Mouse (Mus musculus) mature B cell (primary cell): ENCODE data around the gene Synj2.
"Not testable (repeated sequence)": the region's sequence is repeated elsewhere in the genome, so short reads cannot be mapped to it uniquely, and the experiment has no call there.

Experiments used
- in situ Hi-C: fragments of 300-500 bp; cut with MboI; formaldehyde crosslinking; loops from 2 replicates; pipeline ENCODE4 v1.14.3; 2019

The Synj2 gene

GRCm38 (mm10) chr17:5999039-5999543 lies 58.0 kb downstream of the Synj2 start:
- in situ Hi-C loops: no loop called here

- in situ Hi-C loops: no loop called here
These were observed 59.8 kb downstream of the Synj2 start for GRCm38 (mm10) chr17:6000864-6001319.

- in situ Hi-C loops: no loop called here
These were observed 60.3 kb downstream of the Synj2 start for GRCm38 (mm10) chr17:6001389-6001788.

DNA sequence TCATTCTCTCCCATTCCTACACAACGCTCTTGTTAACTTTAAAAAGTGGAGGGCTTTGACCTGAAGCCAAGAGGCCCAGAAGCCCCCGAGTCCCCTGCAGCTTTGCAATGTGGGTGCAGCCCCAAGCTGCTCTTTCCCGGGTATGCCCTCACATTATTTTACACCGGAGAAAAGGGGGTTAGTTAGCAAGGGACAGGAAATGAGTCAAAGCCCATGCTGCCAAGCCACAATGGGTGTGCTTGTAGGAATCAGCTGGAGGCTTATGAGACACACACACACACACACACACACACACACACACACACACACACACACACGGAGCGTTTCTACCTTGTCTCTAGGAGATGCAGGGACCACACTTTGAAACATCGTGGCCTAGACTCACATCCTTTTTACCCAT lies 60.8 kb downstream of the Synj2 start:
- in situ Hi-C loops: no loop called here

- in situ Hi-C loops: no loop called here
These were observed 61.5 kb downstream of the Synj2 start for GRCm38 (mm10) chr17:6002563-6002962.

GRCm38 (mm10) chr17:6003661-6004060 lies 62.6 kb downstream of the Synj2 start:
- in situ Hi-C loops: no loop called here

- in situ Hi-C loops: no loop called here
These were observed 64.2 kb downstream of the Synj2 start for GRCm38 (mm10) chr17:6005246-6005637.

DNA sequence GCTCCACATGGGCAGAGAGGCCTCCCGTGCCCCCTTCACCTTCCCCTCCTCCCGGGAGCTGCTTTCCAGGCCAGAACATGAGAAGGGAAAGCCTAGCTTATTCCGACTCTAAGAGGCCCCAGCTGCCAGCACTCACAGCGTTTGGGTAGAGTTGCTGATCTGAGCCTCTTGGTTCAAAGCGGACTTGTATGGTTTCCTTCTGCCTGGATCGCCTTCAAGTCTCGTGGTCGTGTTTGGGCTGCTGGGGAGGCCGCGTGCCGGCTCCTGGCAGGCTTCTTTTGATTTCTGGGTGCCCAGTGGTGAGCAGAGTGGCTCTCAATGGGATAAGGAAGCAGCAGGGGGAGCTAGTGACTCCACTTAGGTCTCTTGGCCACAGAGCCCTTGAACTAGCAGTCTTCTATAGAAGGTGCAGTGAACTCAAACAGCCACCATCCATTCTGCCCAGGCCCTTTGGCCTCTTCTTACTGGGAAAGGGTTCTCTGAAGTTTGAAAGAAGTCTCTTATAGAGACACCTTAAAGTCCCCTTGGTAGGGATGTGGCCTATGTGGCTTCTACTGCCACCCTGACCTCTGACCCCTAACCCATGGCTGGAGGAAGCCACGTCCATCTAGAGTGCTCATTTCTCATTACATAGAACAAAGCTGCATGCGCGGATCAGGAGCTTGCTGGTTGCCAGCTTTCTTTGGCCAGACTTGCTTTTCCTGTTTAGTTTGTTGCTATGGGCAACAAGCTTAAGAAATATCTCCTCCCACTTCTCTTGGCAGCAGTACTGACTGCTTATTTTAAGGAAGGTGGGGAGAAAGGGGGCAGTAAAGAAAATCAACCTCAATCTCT lies 64.8 kb downstream of the Synj2 start:
- in situ Hi-C loops: no loop called here

GRCm38 (mm10) chr17:6007101-6007780 lies 66.2 kb downstream of the Synj2 start:
- in situ Hi-C loops: no loop called here

DNA sequence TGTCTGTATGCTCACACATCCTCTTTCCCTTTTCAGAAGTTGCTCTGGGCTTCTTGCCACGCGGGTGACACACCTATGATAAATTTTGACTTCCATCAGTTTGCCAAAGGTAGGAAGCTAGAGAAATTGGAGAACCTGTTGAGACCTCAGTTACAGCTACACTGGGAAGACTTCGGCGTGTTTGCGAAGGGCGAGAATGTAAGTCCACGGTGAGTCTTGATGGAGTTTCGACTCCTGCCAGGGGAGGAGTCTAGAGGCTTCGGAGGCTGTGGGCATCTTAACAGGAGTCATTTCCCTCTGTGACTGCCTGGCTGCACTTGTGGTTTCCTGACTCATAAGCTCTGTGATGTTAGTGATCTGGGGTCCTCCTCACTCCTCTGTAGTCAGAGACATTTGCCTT lies 66.8 kb downstream of the Synj2 start:
- in situ Hi-C loops: no loop called here

GRCm38 (mm10) chr17:6008590-6008989 lies 67.5 kb downstream of the Synj2 start:
- in situ Hi-C loops: no loop called here

DNA sequence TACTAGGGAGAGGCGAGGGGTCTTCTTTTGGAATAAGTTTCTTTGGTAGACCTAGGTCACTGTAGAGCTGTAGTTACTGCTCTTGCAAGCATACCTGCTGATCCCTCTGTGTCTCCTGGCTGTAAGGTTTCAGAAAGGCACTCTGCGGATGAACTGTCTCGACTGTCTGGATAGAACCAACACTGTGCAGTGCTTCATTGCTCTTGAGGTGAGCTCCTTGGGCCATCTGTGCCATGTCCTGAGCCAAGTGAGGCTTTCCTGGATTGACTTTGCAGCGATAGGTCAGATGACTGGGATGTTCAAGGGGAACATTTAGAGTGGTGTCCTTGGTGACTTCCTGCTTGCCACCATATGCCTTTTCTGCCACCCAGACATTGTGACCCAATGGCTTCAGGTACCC lies 68.5 kb downstream of the Synj2 start:
- in situ Hi-C loops: no loop called here

- in situ Hi-C loops: no loop called here
These were observed 72.0 kb downstream of the Synj2 start for GRCm38 (mm10) chr17:6013079-6013478.

DNA sequence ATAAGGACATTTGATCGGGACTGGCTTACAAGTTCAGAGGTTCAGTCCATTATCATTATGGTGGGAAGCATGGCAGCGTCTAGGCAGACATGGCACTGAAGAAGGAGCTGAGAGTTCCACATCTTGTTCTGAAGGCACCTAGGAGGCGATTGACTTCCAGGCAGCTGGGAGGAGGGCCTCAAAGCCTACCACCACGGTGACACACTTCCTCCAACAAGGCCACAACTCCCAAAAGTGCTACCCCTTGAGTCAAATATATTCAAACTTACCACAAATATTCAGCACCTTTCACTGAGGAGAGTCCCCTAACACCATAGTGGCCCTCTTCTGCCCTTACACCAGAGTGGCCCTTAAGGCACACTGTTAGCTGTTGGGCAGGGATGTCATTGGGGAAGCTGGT lies 73.9 kb downstream of the Synj2 start:
- in situ Hi-C loops: no loop called here

GRCm38 (mm10) chr17:6016213-6016780 lies 75.2 kb downstream of the Synj2 start:
- in situ Hi-C loops: no loop called here

DNA sequence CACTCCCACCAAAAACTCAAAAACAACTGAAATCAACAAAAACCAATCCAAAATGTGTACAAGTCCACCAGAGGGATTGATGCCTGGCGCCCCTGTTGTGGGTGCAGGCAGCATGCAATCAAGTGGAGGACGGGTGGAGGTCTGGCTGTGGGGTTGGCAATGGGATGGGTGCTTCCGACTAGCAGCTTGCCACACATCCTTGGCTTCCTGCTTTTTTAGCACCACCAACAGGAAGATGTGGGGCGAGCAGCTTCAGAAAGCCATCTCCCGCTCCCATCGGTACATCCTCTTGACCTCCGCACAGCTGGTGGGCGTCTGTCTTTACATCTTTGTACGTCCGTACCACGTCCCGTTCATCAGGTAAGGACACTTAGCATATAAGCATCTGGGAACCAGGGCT lies 76.2 kb downstream of the Synj2 start:
- in situ Hi-C loops: no loop called here

- in situ Hi-C loops: no loop called here
These were observed 77.3 kb downstream of the Synj2 start for GRCm38 (mm10) chr17:6018348-6018747.

DNA sequence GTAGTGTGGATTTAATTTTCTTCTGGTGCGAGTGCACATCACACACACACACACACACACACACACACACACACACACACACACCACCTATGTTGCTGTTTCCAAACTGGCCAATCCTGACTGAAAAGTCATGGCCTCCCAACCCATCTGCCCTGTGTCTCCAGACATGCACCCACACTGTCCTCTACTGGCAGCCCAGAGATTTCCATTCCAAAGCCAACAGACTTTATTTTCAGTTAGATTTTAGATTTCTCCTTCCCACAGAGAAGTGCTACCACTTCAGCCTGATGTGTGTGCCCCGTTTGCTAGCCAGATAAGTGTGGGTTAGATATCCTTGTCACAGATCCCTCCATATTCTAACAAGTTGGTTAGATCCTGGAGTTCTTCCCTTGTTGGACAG lies 78.7 kb downstream of the Synj2 start:
- in situ Hi-C loops: no loop called here

GRCm38 (mm10) chr17:6020636-6021035 lies 79.6 kb downstream of the Synj2 start:
- in situ Hi-C loops: no loop called here

GRCm38 (mm10) chr17:6021374-6021789 lies 80.3 kb downstream of the Synj2 start:
- in situ Hi-C loops: not testable (repeated sequence)

- in situ Hi-C loops: no loop called here
These were observed 84.8 kb downstream of the Synj2 start for GRCm38 (mm10) chr17:6025831-6026230.

DNA sequence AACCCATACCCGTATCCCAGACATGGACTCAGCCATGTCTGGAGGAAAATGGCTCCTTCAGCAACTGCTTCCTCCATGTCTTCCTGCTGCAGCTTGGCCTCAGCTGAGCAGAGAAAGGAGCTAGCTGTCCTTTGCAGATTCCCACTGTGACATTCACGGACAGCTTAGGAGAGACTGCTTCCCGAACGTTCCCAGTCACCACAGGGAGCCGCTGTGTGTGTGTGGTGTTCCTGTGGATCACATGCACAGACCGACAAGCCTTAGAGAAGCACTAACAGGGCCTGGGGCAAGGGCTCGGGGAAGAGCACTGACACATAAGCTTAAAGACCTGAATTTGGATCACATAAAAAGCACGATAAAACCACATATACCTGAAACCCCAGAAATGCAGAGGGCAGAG lies 94.6 kb downstream of the Synj2 start:
- in situ Hi-C loops: no loop called here

DNA sequence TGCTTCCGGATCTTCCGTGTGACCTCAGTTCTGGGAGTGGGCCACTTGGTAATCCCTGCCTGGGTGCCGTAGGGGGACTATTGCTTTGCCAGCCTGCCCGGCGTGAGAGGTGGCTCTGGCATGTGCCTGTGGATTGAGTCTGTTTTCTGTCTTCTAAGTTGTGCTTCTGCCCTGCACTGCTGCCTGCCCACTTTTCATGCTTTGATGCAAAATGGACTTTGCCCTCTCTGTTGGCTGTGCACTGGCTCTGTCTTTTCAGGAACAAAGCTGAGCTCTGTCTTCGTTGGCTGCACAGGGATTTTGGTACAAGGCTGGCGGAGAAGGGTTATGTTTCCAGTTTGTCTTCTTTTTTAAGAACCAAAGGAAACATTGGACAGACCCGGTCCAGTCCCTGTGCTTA lies 95.4 kb downstream of the Synj2 start:
- in situ Hi-C loops: no loop called here
